Mouse (Mus musculus) cerebellum, postnatal 36 days (tissue): Measurements from ENCODE around the gene Ephb2.

ENCODE experiments used
- DNase-seq, 2 experiments: peaks; one replicate each; pipeline ENCODE4 v3.0.0; 2021 to 2022; ENCODE audit warnings: mixed read lengths in 2 of 2

Ephb2 gene

GRCm38 (mm10) chr4:136835621-136836386 is at the start of gene Ephb2:
Gene Ephb2 (minus strand): TSS chr4:136835988.
- DNase-seq = peak; percentile 84 to 89

GRCm38 (mm10) chr4:136878601-136879000 is 42.8 kb upstream of the Ephb2 start:
- peak; percentile 19 to 37 for DNase-seq

- no peak for DNase-seq
Observed at GRCm38 (mm10) chr4:136878171-136878570, 42.4 kb upstream of the Ephb2 start.

GRCm38 (mm10) chr4:136876971-136877370 is 41.2 kb upstream of the Ephb2 start:
- peak; percentile 42 to 52 for DNase-seq

GRCm38 (mm10) chr4:136875012-136875411 is 39.2 kb upstream of the Ephb2 start:
- no peak for DNase-seq

GRCm38 (mm10) chr4:136868371-136868770 is 32.6 kb upstream of the Ephb2 start:
- DNase-seq = no peak

- DNase-seq = peak; percentile 33 to 51
Observed at GRCm38 (mm10) chr4:136867690-136868345, 32.0 kb upstream of the Ephb2 start.

- DNase-seq = no peak
Observed at GRCm38 (mm10) chr4:136865531-136865930, 29.7 kb upstream of the Ephb2 start.

- DNase-seq = no peak
Observed at GRCm38 (mm10) chr4:136864751-136865470, 29.1 kb upstream of the Ephb2 start.

GRCm38 (mm10) chr4:136863517-136863916 is 27.7 kb upstream of the Ephb2 start:
- DNase-seq = no peak

GRCm38 (mm10) chr4:136862411-136862810 is 26.6 kb upstream of the Ephb2 start:
- no peak for DNase-seq

- no peak for DNase-seq
Observed at GRCm38 (mm10) chr4:136861806-136862205, 26.0 kb upstream of the Ephb2 start.

GRCm38 (mm10) chr4:136860022-136860421 is 24.2 kb upstream of the Ephb2 start:
- DNase-seq = no peak

- DNase-seq = peak; percentile 21 to 22
Observed at GRCm38 (mm10) chr4:136855081-136855480, 19.3 kb upstream of the Ephb2 start.

GRCm38 (mm10) chr4:136852989-136853388 is 17.2 kb upstream of the Ephb2 start:
- DNase-seq = no peak

- no peak for DNase-seq
Observed at GRCm38 (mm10) chr4:136852119-136852518, 16.3 kb upstream of the Ephb2 start.

- DNase-seq = no peak
Observed at GRCm38 (mm10) chr4:136848565-136848964, 12.8 kb upstream of the Ephb2 start.

GRCm38 (mm10) chr4:136847166-136847565 is 11.4 kb upstream of the Ephb2 start:
- DNase-seq = no peak

GRCm38 (mm10) chr4:136842802-136843201 is 7.0 kb upstream of the Ephb2 start:
- DNase-seq = no peak

GRCm38 (mm10) chr4:136842033-136842432 is 6.2 kb upstream of the Ephb2 start:
- DNase-seq = no peak

GRCm38 (mm10) chr4:136841056-136841455 is 5.3 kb upstream of the Ephb2 start:
- DNase-seq = peak; percentile 86 to 95

GRCm38 (mm10) chr4:136838462-136838861 is 2.7 kb upstream of the Ephb2 start:
- DNase-seq = peak in 1 of 2 experiments; percentile 1

- peak in 1 of 2 experiments; percentile 2 for DNase-seq
Observed at GRCm38 (mm10) chr4:136838026-136838425, 2.2 kb upstream of the Ephb2 start.
